Mouse (Mus musculus) hindbrain, embryonic 11.5 days (tissue): ENCODE results near the gene Kalrn. TPM values are rescaled to one million over a fixed set of nuclear protein-coding genes. Genes with fewer than 3 reads are reported as not detected.

ENCODE experiments used
- ATAC-seq: fragments of 200-750 bp; cut with Nextera tagmentation; 2 replicates; pipeline ENCODE4 v1.8.0; 2017; ENCODE audit warnings: mild to moderate bottlenecking, moderate TSS enrichment, moderate library complexity; ENCODE audit not compliant: low FRiP score
- DNase-seq: peaks from one replicate; pipeline ENCODE4 v3.0.0-alpha.2; 2015; ENCODE audit warnings: low spot score
- H3K27ac ChIP-seq: fragments of 300-500 bp; sonication (generic); 2 replicates; pipeline ENCODE4 v1.5.1; 2014; ENCODE audit warnings: mild to moderate bottlenecking, low read depth, low read length
- H3K27me3 ChIP-seq: fragments of 300-500 bp; sonication (generic); 2 replicates; pipeline ENCODE4 v1.6.1; 2014; ENCODE audit warnings: mild to moderate bottlenecking, low read length, moderate library complexity, mixed read lengths; ENCODE audit not compliant: control insufficient read depth, insufficient read depth
- H3K36me3 ChIP-seq: fragments of 300-500 bp; sonication (generic); 2 replicates; pipeline ENCODE4 v1.6.1; 2014; ENCODE audit warnings: mild to moderate bottlenecking, low read length, moderate library complexity, mixed read lengths; ENCODE audit not compliant: control insufficient read depth, insufficient read depth
- H3K4me1 ChIP-seq: fragments of 300-500 bp; sonication (generic); replicated peaks from 2 replicates; pipeline ENCODE4 v1.6.1; 2014; ENCODE audit warnings: low read length, mixed read lengths; ENCODE audit not compliant: control insufficient read depth, insufficient read depth
- H3K4me2 ChIP-seq: fragments of 300-500 bp; sonication (generic); replicated peaks from 2 replicates; pipeline ENCODE4 v1.6.1; 2014; ENCODE audit warnings: mild to moderate bottlenecking, low read depth, low read length
- H3K4me3 ChIP-seq: fragments of 300-500 bp; sonication (generic); 2 replicates; pipeline ENCODE4 v1.5.1; 2014; ENCODE audit warnings: low read depth, low read length
- H3K9ac ChIP-seq: fragments of 300-500 bp; sonication (generic); 2 replicates; pipeline ENCODE4 v1.6.1; 2014; ENCODE audit warnings: low read depth, low read length
- H3K9me3 ChIP-seq: fragments of 300-500 bp; sonication (generic); 2 replicates; pipeline ENCODE4 v1.6.1; 2016; ENCODE audit warnings: low read length; ENCODE audit not compliant: control insufficient read depth
- whole genome bisulfite sequencing: fragments of 180-500 bp; shearing (Covaris S2); extraction: QIAGEN DNeasy Blood & Tissue Kit; methylation state at CpG from one replicate; pipeline ENCODE4 v1.1.7; 2014; 5-methylcytosine and 5-hydroxymethylcytosine counted together
- polyA plus RNA-seq: library from polyadenylated mRNA; unstranded; fragments of >200 nt; fragmentation: Nextera tagmentation; extraction: Ambion mirVana; gene quantifications from 2 replicates; pipeline ENCODE4 v1.2.1, GENCODE M21; 2014

The Kalrn gene
- polyA plus RNA-seq, 1 experiment from 2014 or later, result 25.6 TPM

- 95% methylated on average over 12 of the region's 12 CpGs for WGBS
- Histone ChIP-seq H3K27me3 (no peaks in the 10 kb centered on the region), H3K9me3 (no peaks in the 10 kb centered on the region)
Observed at GRCm38 (mm10) chr16:34049361-34049760, 524.0 kb downstream of the Kalrn start.

DNA sequence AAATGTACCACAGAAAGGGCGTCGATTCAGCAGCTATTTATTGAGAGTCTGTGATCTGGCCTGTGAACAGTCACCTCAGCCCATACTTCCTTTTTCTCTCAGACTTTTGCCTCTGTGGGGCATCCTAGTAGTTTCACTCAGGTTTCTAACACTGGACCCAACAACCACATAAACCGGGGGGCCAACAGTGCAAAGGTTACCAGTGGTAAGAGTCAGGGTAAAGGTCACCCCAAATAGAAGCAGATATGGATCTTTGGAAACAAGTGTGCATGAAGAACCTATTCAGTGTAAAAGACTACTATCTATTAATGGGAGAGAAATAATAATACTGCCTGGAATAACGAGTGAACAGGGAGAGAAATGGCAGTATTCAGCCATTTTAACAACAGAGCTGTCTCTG, 525.1 kb downstream of the Kalrn start:
- no peaks in the 10 kb centered on the region for H3K27me3 ChIP-seq
- no peak for DNase-seq
- WGBS, result 89% methylated on average over 4 of the region's 4 CpGs
- no peaks in the 10 kb centered on the region for H3K4me1 ChIP-seq
- H3K4me2 ChIP-seq, result no peak overlapping the region
- no peak overlapping the region for H3K9ac ChIP-seq
- no peak overlapping the region for H3K4me3 ChIP-seq
- H3K27ac ChIP-seq, result no peak overlapping the region
- no peaks in the 10 kb centered on the region for H3K36me3 ChIP-seq
- no peak for ATAC-seq
- H3K9me3 ChIP-seq, result no peaks in the 10 kb centered on the region

More at GRCm38 (mm10) chr16:34049361-34049760, 524.0 kb downstream of the Kalrn start:
- no peak for ATAC-seq
- Histone ChIP-seq H3K4me3 (no peak overlapping the region), H3K9ac (no peak overlapping the region), H3K36me3 (no peaks in the 10 kb centered on the region), H3K4me1 (no peaks in the 10 kb centered on the region), H3K4me2 (no peak overlapping the region), H3K27ac (no peak overlapping the region)
- DNase-seq, result no peak

DNA sequence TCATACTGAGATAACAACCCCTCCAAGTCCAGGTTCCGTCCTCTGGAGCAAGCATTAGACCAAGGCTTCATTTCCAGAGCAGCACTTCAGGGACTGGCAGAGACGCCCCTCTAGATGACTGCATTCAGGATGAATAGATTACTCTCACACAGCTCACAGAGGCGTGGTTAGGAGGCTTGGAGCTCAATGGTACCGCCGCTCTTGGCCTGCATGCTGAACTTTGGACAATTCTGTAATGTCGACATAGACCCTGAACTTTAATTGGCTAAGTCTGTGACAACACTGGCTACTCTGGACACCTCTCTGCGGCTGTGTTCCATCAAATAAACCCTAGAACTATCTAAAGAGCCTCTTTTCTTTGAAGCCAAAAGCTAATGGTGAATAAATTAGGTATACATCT, 525.8 kb downstream of the Kalrn start:
- ATAC-seq (no peak), DNase-seq (no peak)
- H3K9me3 ChIP-seq, result no peaks in the 10 kb centered on the region
- H3K4me1 ChIP-seq, result no peaks in the 10 kb centered on the region
- WGBS, result 86% methylated on average over 7 of the region's 7 CpGs
- no peaks in the 10 kb centered on the region for H3K36me3 ChIP-seq
- H3K4me3 ChIP-seq, result no peak overlapping the region
- no peak overlapping the region for H3K9ac ChIP-seq
- H3K4me2 ChIP-seq, result no peak overlapping the region
- no peaks in the 10 kb centered on the region for H3K27me3 ChIP-seq
- H3K27ac ChIP-seq, result no peak overlapping the region

GRCm38 (mm10) chr16:34047006-34047360, 526.3 kb downstream of the Kalrn start:
- Histone ChIP-seq H3K9me3 (no peaks in the 10 kb centered on the region), H3K4me3 (no peak overlapping the region), H3K36me3 (no peaks in the 10 kb centered on the region), H3K9ac (no peak overlapping the region), H3K4me2 (no peak overlapping the region), H3K27ac (no peak overlapping the region), H3K4me1 (no peaks in the 10 kb centered on the region), H3K27me3 (no peaks in the 10 kb centered on the region)
- WGBS, result 85% methylated on average over 4 of the region's 4 CpGs
- DNase-seq (no peak), ATAC-seq (no peak)

- H3K9me3 ChIP-seq, result no peaks in the 10 kb centered on the region
- H3K27ac ChIP-seq, result no peak overlapping the region
- WGBS, result 81% methylated on average over 13 of the region's 13 CpGs
- ATAC-seq (no peak), DNase-seq (no peak)
- H3K4me1 ChIP-seq, result no peaks in the 10 kb centered on the region
- H3K27me3 ChIP-seq, result no peaks in the 10 kb centered on the region
- no peak overlapping the region for H3K4me3 ChIP-seq
- H3K4me2 ChIP-seq, result no peak overlapping the region
- no peaks in the 10 kb centered on the region for H3K36me3 ChIP-seq
- H3K9ac ChIP-seq, result no peak overlapping the region
Observed at GRCm38 (mm10) chr16:34046268-34047005, 526.9 kb downstream of the Kalrn start.

- Histone ChIP-seq H3K36me3 (no peaks in the 10 kb centered on the region), H3K27me3 (no peaks in the 10 kb centered on the region), H3K4me2 (no peak overlapping the region), H3K4me3 (no peak overlapping the region), H3K9ac (no peak overlapping the region), H3K4me1 (no peaks in the 10 kb centered on the region), H3K27ac (no peak overlapping the region), H3K9me3 (no peaks in the 10 kb centered on the region)
- DNase-seq (no peak), ATAC-seq (no peak)
- 94% methylated on average over 8 of the region's 8 CpGs for WGBS
Observed at GRCm38 (mm10) chr16:34044539-34044938, 528.8 kb downstream of the Kalrn start.

GRCm38 (mm10) chr16:34043048-34043795, 530.1 kb downstream of the Kalrn start:
- H3K27me3 ChIP-seq, result no peaks in the 10 kb centered on the region
- ATAC-seq (no peak), DNase-seq (no peak)
- H3K4me2 ChIP-seq, result no peak overlapping the region
- no peak overlapping the region for H3K27ac ChIP-seq
- no peak overlapping the region for H3K9ac ChIP-seq
- no peak overlapping the region for H3K4me3 ChIP-seq
- H3K4me1 ChIP-seq, result no peaks in the 10 kb centered on the region
- no peaks in the 10 kb centered on the region for H3K9me3 ChIP-seq
- 92% methylated on average over 6 of the region's 6 CpGs for WGBS
- no peaks in the 10 kb centered on the region for H3K36me3 ChIP-seq

- Histone ChIP-seq H3K9ac (no peak overlapping the region), H3K36me3 (0 out of 2 replicates have a peak, but pooled peaks cover under 1% of the 10 kb centered on the region), H3K4me3 (no peak overlapping the region), H3K4me1 (no peaks in the 10 kb centered on the region), H3K9me3 (no peaks in the 10 kb centered on the region), H3K27ac (no peak overlapping the region), H3K4me2 (no peak overlapping the region), H3K27me3 (no peaks in the 10 kb centered on the region)
- ATAC-seq (no peak), DNase-seq (no peak)
- 93% methylated on average over 4 of the region's 4 CpGs for WGBS
Observed at GRCm38 (mm10) chr16:34042586-34042985, 530.7 kb downstream of the Kalrn start.

GRCm38 (mm10) chr16:34040276-34040675, 533.1 kb downstream of the Kalrn start:
- no peaks in the 10 kb centered on the region for H3K4me1 ChIP-seq
- H3K4me2 ChIP-seq, result no peak overlapping the region
- H3K9me3 ChIP-seq, result no peaks in the 10 kb centered on the region
- no peak overlapping the region for H3K9ac ChIP-seq
- no peak overlapping the region for H3K4me3 ChIP-seq
- no peaks in the 10 kb centered on the region for H3K27me3 ChIP-seq
- 0 out of 2 replicates have a peak, but pooled peaks cover 3% of the 10 kb centered on the region for H3K36me3 ChIP-seq
- WGBS, result 86% methylated on average over 6 of the region's 6 CpGs
- no peak for DNase-seq
- H3K27ac ChIP-seq, result no peak overlapping the region
- no peak for ATAC-seq
